Comparison of ENCODE assay signal across 20 mouse cellular contexts in genomic region chr11:60548112-60548511, GRCm38 (mm10). TPM values are rescaled to one million over a fixed set of nuclear protein-coding genes. Genes with fewer than 3 reads are reported as not detected.
DNase-seq lines count a peak whose midpoint lies in the region; ATAC-seq and TF ChIP-seq lines count a peak whose summit lies in the region.
"Had no signal": no experiment of that assay in that cellular context is flagged by ENCODE, and none has a peak within 500 bp of the region (broad histone marks: within the 10 kb centered on the region; RNA-seq: fewer than 3 reads in every experiment).

No protein-coding gene starts in this region.

- TF ChIP-seq CTCF in heart, postnatal 0 days (IDR thresholded peaks at IDR 0.05; ENCODE audit: low read depth), result no peak

- 0 out of 2 replicates have a peak overlapping the region, but pooled peaks have one; percentile 0 for H3K4me3 ChIP-seq in heart, embryonic 10.5 days
- no peak overlapping the region for H3K4me3 ChIP-seq in heart, embryonic 14.5 days (ENCODE audit: control insufficient read depth in 1 of 2, insufficient read depth in 1 of 2, low read depth in 1 of 2, low read length in 2 of 2)
- no peak overlapping the region for H3K4me3 ChIP-seq in heart, postnatal 0 days (ENCODE audit: low read depth, low read length)
- H3K4me3 ChIP-seq: embryonic facial prominence, embryonic 13.5 days; forebrain, embryonic 12.5 days; hindbrain, embryonic 12.5 days had no signal

- H3K9ac ChIP-seq in heart, embryonic 14.5 days (ENCODE audit: low read length), result no peak overlapping the region
- no peak overlapping the region for H3K9ac ChIP-seq in heart, postnatal 0 days (replicated peaks; ENCODE audit: low read depth, low read length)
- H3K9ac ChIP-seq: embryonic facial prominence, embryonic 13.5 days; forebrain, embryonic 12.5 days; hindbrain, embryonic 12.5 days had no signal

- peaks cover 64% of the 10 kb centered on the region for H3K36me3 ChIP-seq in heart, embryonic 10.5 days
- H3K36me3 ChIP-seq in heart, embryonic 14.5 days (ENCODE audit: control insufficient read depth, insufficient read depth, low read length), result peaks cover 79% of the 10 kb centered on the region
- peaks cover 60% of the 10 kb centered on the region for H3K36me3 ChIP-seq in heart, postnatal 0 days (replicated peaks; ENCODE audit: control insufficient read depth, insufficient read depth, low read length)

- ATAC-seq in heart, embryonic 14.5 days (ENCODE audit: insufficient number of reproducible peaks, insufficient read depth, low FRiP score, low read depth), result 0 out of 2 replicates have a peak, but pooled peaks have one; percentile 56
- ATAC-seq in heart, postnatal 0 days (ENCODE audit: insufficient read depth, low read depth), result peak; percentile 80; the same call in 1 of the 2 replicates
- ATAC-seq: forebrain, embryonic 16.5 days; hindbrain, embryonic 16.5 days; inflammation-experienced regulatory T-cells, adult 6 months; intestine, postnatal 0 days had no signal

- H3K27me3 ChIP-seq in heart, embryonic 10.5 days (ENCODE audit: insufficient read depth, poor library complexity, severe bottlenecking), result no peaks in the 10 kb centered on the region
- H3K27me3 ChIP-seq in heart, embryonic 14.5 days (ENCODE audit: control insufficient read depth, insufficient read depth, low read length), result no peaks in the 10 kb centered on the region
- H3K27me3 ChIP-seq in heart, postnatal 0 days (ENCODE audit: control insufficient read depth, insufficient read depth, low read length), result no peaks in the 10 kb centered on the region
- H3K27me3 ChIP-seq: embryonic facial prominence, embryonic 13.5 days; forebrain, embryonic 12.5 days; hindbrain, embryonic 12.5 days had no signal

- TF ChIP-seq EP300 in heart, postnatal 0 days (IDR thresholded peaks at IDR 0.05; ENCODE audit: low read depth), result no peak

- no peak for DNase-seq in heart, embryonic 10.5 days (ENCODE audit: low spot score)
- DNase-seq in heart, postnatal 36 days, result no peak
- DNase-seq in heart, adult 9 months (ENCODE audit: low spot score in 2 of 2), result no peak
- peak; percentile 67 for DNase-seq in heart, postnatal 0 days (ENCODE audit: low spot score)
- DNase-seq in thymus, postnatal 36 days, result no peak
- DNase-seq: adrenal gland, adult 2 months; adrenal gland, postnatal 25 days; cerebellum, adult 18-20 months; cerebellum, adult 9-11 months; cerebellum, postnatal 36 days; gastrocnemius, postnatal 14 days; kidney, adult 8-10 months had no signal

- H3K27ac ChIP-seq in heart, embryonic 10.5 days, result no peak overlapping the region
- peak overlapping the region; percentile 73 to 77 for H3K27ac ChIP-seq in heart, embryonic 14.5 days (replicated peaks in 1 of 2; ENCODE audit: control insufficient read depth in 1 of 2, insufficient read depth in 1 of 2, low read depth in 2 of 2, low read length in 2 of 2)
- peak overlapping the region; percentile 70 for H3K27ac ChIP-seq in heart, postnatal 0 days (ENCODE audit: low read depth)
- H3K27ac ChIP-seq: embryonic facial prominence, embryonic 13.5 days; forebrain, embryonic 12.5 days; hindbrain, embryonic 12.5 days had no signal

- H3K9me3 ChIP-seq in heart, embryonic 10.5 days, result no peaks in the 10 kb centered on the region
- H3K9me3 ChIP-seq in heart, embryonic 14.5 days (ENCODE audit: control insufficient read depth, low read length), result no peaks in the 10 kb centered on the region
- H3K9me3 ChIP-seq in heart, postnatal 0 days (replicated peaks; ENCODE audit: control insufficient read depth, low read length), result no peaks in the 10 kb centered on the region
- H3K9me3 ChIP-seq: embryonic facial prominence, embryonic 13.5 days; forebrain, embryonic 12.5 days; hindbrain, embryonic 12.5 days had no signal

- intact Hi-C loops in heart, postnatal 36 days (cut with DNase I), result no loop called here

- H3K4me2 ChIP-seq in heart, embryonic 14.5 days (ENCODE audit: low read length), result peak overlapping the region; percentile 43
- H3K4me2 ChIP-seq in heart, postnatal 0 days (ENCODE audit: low read depth, low read length), result peak overlapping the region; percentile 38; the same call in 1 of the 2 replicates
- H3K4me2 ChIP-seq: embryonic facial prominence, embryonic 13.5 days; forebrain, embryonic 12.5 days; hindbrain, embryonic 12.5 days had no signal

- WGBS in heart, embryonic 10.5 days, result 54% methylated on average over 3 of the region's 3 CpGs
- 30% methylated on average over 3 of the region's 3 CpGs for WGBS in heart, embryonic 14.5 days
- 26% methylated on average over 3 of the region's 3 CpGs for WGBS in heart, postnatal 0 days

- peaks cover 41% of the 10 kb centered on the region; the same call in 1 of the 2 replicates for H3K4me1 ChIP-seq in heart, embryonic 10.5 days
- peaks cover 2 to 55% of the 10 kb centered on the region in 2 experiments; a peak in 3 of 4 replicates for H3K4me1 ChIP-seq in heart, embryonic 14.5 days (ENCODE audit: control insufficient read depth in 2 of 2, insufficient read depth in 2 of 2, low read length in 2 of 2)
- peaks cover 41% of the 10 kb centered on the region for H3K4me1 ChIP-seq in heart, postnatal 0 days (ENCODE audit: control insufficient read depth, insufficient read depth)

RNA-seq across cellular contexts. Expression of gene Alkbh5, which starts 11.9 kb away (rescaled TPM):
- 32.5 and 38.6 TPM in 2 replicates for polyA plus RNA-seq in heart, embryonic 10.5 days (2016; fragmentation: Nextera tagmentation; extraction: Ambion mirVana)
- 10 to 100 TPM; 78.2 to 82.4 TPM for total RNA-seq in heart, postnatal 36 days (2021)
- polyA plus RNA-seq in heart, embryonic 14.5 days (2014; fragmentation: Nextera tagmentation; extraction: Ambion mirVana), result 33.9 and 39.3 TPM in 2 replicates
- total RNA-seq in heart, postnatal 0 days (2014; rRNA removed; ENCODE audit: low replicate concordance), result 51.3 and 68.8 TPM in 2 replicates
- polyA plus RNA-seq in heart, postnatal 0 days (2015; fragmentation: Nextera tagmentation; extraction: Ambion mirVana), result 33.5 and 34.9 TPM in 2 replicates
